Mouse (Mus musculus) neural tube, embryonic 12.5 days (tissue): ENCODE measurements around the gene Cst3. TPM values are rescaled to one million over a fixed set of nuclear protein-coding genes. Genes with fewer than 3 reads are reported as not detected.

Experiments used
- ATAC-seq: fragments of 200-750 bp; cut with Nextera tagmentation; 2 replicates; pipeline ENCODE4 v1.8.0; 2017; ENCODE audit warnings: low read depth, mild to moderate bottlenecking, moderate TSS enrichment, moderate library complexity; ENCODE audit not compliant: low FRiP score
- H3K27ac ChIP-seq: fragments of 300-500 bp; sonication (generic); 2 replicates; pipeline ENCODE4 v1.5.1; 2016
- H3K27me3 ChIP-seq: fragments of 300-500 bp; sonication (generic); replicated peaks from 2 replicates; pipeline ENCODE4 v1.6.1; 2016; ENCODE audit warnings: mild to moderate bottlenecking
- H3K36me3 ChIP-seq: fragments of 300-500 bp; sonication (generic); 2 replicates; pipeline ENCODE4 v1.6.1; 2016; ENCODE audit warnings: mild to moderate bottlenecking
- H3K4me1 ChIP-seq: fragments of 300-500 bp; sonication (generic); 2 replicates; pipeline ENCODE4 v1.6.1; 2016
- H3K4me2 ChIP-seq: fragments of 300-500 bp; sonication (generic); replicated peaks from 2 replicates; pipeline ENCODE4 v1.6.1; 2016; ENCODE audit warnings: mild to moderate bottlenecking
- H3K4me3 ChIP-seq: fragments of 300-500 bp; sonication (generic); 2 replicates; pipeline ENCODE4 v1.5.1; 2016
- H3K9ac ChIP-seq: fragments of 300-500 bp; sonication (generic); 2 replicates; pipeline ENCODE4 v1.6.1; 2016; ENCODE audit warnings: mild to moderate bottlenecking
- H3K9me3 ChIP-seq: fragments of 300-500 bp; sonication (generic); 2 replicates; pipeline ENCODE4 v1.6.1; 2016; ENCODE audit warnings: mild to moderate bottlenecking
- WGBS: fragments of 180-500 bp; shearing (Covaris S2); methylation state at CpG from one replicate; pipeline ENCODE4 v1.1.7; 2016; 5-methylcytosine and 5-hydroxymethylcytosine counted together
- polyA plus RNA-seq: library from polyadenylated mRNA; unstranded; fragments of >200 nt; fragmentation: Nextera tagmentation; extraction: Ambion mirVana; gene quantifications from 2 replicates; pipeline ENCODE4 v1.2.1, GENCODE M21; 2016

Gene Cst3
- polyA plus RNA-seq, 1 experiment from 2014 or later, result 332 TPM

- Histone ChIP-seq H3K9me3 (no peaks in the 10 kb centered on the region), H3K4me1 (no peaks in the 10 kb centered on the region), H3K9ac (no peak overlapping the region), H3K4me2 (no peak overlapping the region), H3K36me3 (no peaks in the 10 kb centered on the region), H3K27me3 (no peaks in the 10 kb centered on the region), H3K4me3 (no peak overlapping the region), H3K27ac (no peak overlapping the region)
- ATAC-seq, result no peak
- 91% methylated on average over 5 of the region's 5 CpGs for WGBS
Measured at GRCm38 (mm10) chr2:148838075-148838777, 37.3 kb downstream of the Cst3 start.

- no peak for ATAC-seq
- WGBS, result 75% methylated on average over 4 of the region's 4 CpGs
Measured at GRCm38 (mm10) chr2:148834912-148835311, 40.6 kb downstream of the Cst3 start, which contains the start of gene Cst9. Cst9 (plus strand) TSS chr2:148835147.

GRCm38 (mm10) chr2:148825986-148826385 lies 49.5 kb downstream of the Cst3 start:
- Histone ChIP-seq H3K27ac (no peak overlapping the region), H3K27me3 (no peaks in the 10 kb centered on the region)
- 74% methylated on average over 1 of the region's 1 CpGs for WGBS

More at GRCm38 (mm10) chr2:148834912-148835311, 40.6 kb downstream of the Cst3 start, which contains the start of gene Cst9:
- Histone ChIP-seq H3K36me3 (no peaks in the 10 kb centered on the region), H3K4me1 (no peaks in the 10 kb centered on the region), H3K9me3 (no peaks in the 10 kb centered on the region), H3K4me2 (no peak within 1 kb of the TSS), H3K4me3 (no peak within 1 kb of the TSS), H3K27me3 (no peaks in the 10 kb centered on the region), H3K9ac (no peak within 1 kb of the TSS), H3K27ac (no peak within 1 kb of the TSS)

More at GRCm38 (mm10) chr2:148825986-148826385, 49.5 kb downstream of the Cst3 start:
- Histone ChIP-seq H3K4me1 (no peaks in the 10 kb centered on the region), H3K4me2 (no peak overlapping the region), H3K36me3 (no peaks in the 10 kb centered on the region), H3K9ac (no peak overlapping the region), H3K9me3 (no peaks in the 10 kb centered on the region), H3K4me3 (no peak overlapping the region)
- no peak for ATAC-seq

Other genes starting within 250 kb of the Cst3 start
- gene Nxt1, start 203.1 kb downstream of the Cst3 start, polyA plus RNA-seq, result 76.4 and 81.7 TPM in 2 replicates
- gene Gzf1, start 194.7 kb downstream of the Cst3 start, polyA plus RNA-seq, result 17.1 and 19.5 TPM in 2 replicates
- gene Napb, start 143.2 kb downstream of the Cst3 start, polyA plus RNA-seq, result 28.0 and 33.0 TPM in 2 replicates
- gene Cstl1, start 125.3 kb downstream of the Cst3 start, polyA plus RNA-seq, result not detected in 2 replicates
- gene Cst11, start 104.2 kb downstream of the Cst3 start, polyA plus RNA-seq, result not detected in 2 replicates
- not detected in 2 replicates for gene 8030411F24Rik, start 93.7 kb downstream of the Cst3 start, polyA plus RNA-seq
- not detected in 2 replicates for gene Cst12, start 86.3 kb downstream of the Cst3 start, polyA plus RNA-seq
- gene Cst8, start 76.9 kb downstream of the Cst3 start, polyA plus RNA-seq, result not detected in 2 replicates
- not detected in 2 replicates for gene Cst13, start 55.6 kb downstream of the Cst3 start, polyA plus RNA-seq
- not detected in 2 replicates for gene Cst9, start 40.5 kb downstream of the Cst3 start, polyA plus RNA-seq
- gene 9230104L09Rik, start 10.7 kb downstream of the Cst3 start, polyA plus RNA-seq, result not detected in 2 replicates
- not detected in 2 replicates for gene Gm1330, start 127.6 kb upstream of the Cst3 start, polyA plus RNA-seq
- not detected in 2 replicates for gene Gm10750, start 141.5 kb upstream of the Cst3 start, polyA plus RNA-seq